Mouse (Mus musculus) c-Kit-positive CD71-positive TER-119-negative erythroid progenitor cells, embryonic 14.5 days (primary cell): ENCODE data around the gene Klf14.

Experiments used
- DNase-seq: peaks from one replicate; pipeline ENCODE4 v3.0.0-alpha.2; 2013; ENCODE audit warnings: low read depth

The Klf14 gene

GRCm38 (mm10) chr6:30958736-30959540 lies at the start of gene Klf14:
Gene Klf14, minus strand, starts transcription at chr6:30959078.
- DNase-seq, result no peak

- DNase-seq, result no peak
Observed at GRCm38 (mm10) chr6:31006111-31006600, 47.3 kb upstream of the Klf14 start.

GRCm38 (mm10) chr6:30986393-30986792 lies 27.5 kb upstream of the Klf14 start:
- no peak for DNase-seq

GRCm38 (mm10) chr6:30983021-30983420 lies 24.1 kb upstream of the Klf14 start:
- DNase-seq, result no peak

- DNase-seq, result peak; percentile 7
Observed at GRCm38 (mm10) chr6:30982372-30982980, 23.6 kb upstream of the Klf14 start.

- no peak for DNase-seq
Observed at GRCm38 (mm10) chr6:30981351-30981750, 22.5 kb upstream of the Klf14 start.

GRCm38 (mm10) chr6:30978615-30979014 lies 19.7 kb upstream of the Klf14 start:
- DNase-seq, result no peak

- no peak for DNase-seq
Observed at GRCm38 (mm10) chr6:30972121-30972520, 13.2 kb upstream of the Klf14 start.

- DNase-seq, result no peak
Observed at GRCm38 (mm10) chr6:30957784-30958735, 818 bp downstream of the Klf14 start.

- DNase-seq, result no peak
Observed at GRCm38 (mm10) chr6:30939264-30939663, 19.6 kb downstream of the Klf14 start.

- no peak for DNase-seq
Observed at GRCm38 (mm10) chr6:30922821-30923220, 36.1 kb downstream of the Klf14 start.

GRCm38 (mm10) chr6:30921826-30922225 lies 37.1 kb downstream of the Klf14 start:
- DNase-seq, result no peak

GRCm38 (mm10) chr6:30920834-30921675 lies 37.8 kb downstream of the Klf14 start:
- no peak for DNase-seq

- no peak for DNase-seq
Observed at GRCm38 (mm10) chr6:30915473-30915872, 43.4 kb downstream of the Klf14 start, which contains the start of gene Tsga13. Gene Tsga13, minus strand, starts transcription at chr6:30915573.

GRCm38 (mm10) chr6:30907970-30908369 lies 50.9 kb downstream of the Klf14 start:
- no peak for DNase-seq
